Mouse (Mus musculus) cerebellum, adult 11-12 months (tissue): ENCODE results near the gene Efs.
A peak's percentile ranks its signal among the peaks of the same experiment; 100 is the strongest.
"Not testable (repeated sequence)": the region's sequence is repeated elsewhere in the genome, so short reads cannot be mapped to it uniquely, and the experiment has no call there.

Experiments used
- DNase-seq: peaks from one replicate; pipeline ENCODE4 v3.0.0; 2022

Efs gene

GRCm38 (mm10) chr14:54947008-54947407, 21.1 kb upstream of the Efs start:
- DNase-seq: not testable (repeated sequence)

DNA sequence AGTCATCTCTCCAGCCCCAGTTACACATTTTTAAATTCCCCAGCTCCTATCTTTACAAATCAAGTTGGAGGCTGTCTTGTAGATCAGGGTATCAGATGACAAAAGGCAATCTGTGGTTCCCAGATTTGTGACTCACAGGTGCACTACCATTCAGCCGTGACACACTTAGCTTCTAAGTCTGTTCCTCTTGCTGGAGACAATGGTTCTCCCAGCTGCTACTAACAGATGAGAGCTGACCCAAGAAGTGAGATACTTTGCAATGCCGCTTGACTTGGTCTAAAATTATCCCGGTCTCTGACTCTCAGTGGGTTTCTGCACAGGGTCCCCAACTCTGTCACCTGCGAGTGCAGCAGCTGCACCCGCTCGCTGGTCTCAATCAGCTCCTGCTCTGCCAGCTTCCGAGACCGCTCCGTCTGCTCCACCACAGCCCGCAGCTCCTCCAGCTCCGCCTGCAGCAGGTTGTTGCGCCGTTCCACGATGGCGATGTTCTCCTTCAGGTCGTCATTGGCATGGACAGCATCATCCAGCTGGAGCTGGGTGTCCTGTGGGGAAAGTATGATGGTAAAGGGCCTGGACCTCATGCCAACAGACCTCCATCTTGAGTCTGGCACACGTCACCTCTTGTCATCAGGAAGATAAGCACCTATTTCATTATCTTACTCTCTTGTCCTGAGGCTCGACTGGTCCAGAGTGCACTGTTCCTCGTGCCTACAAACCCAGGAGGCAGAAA, 20.2 kb upstream of the Efs start:
- no peak for DNase-seq

DNA sequence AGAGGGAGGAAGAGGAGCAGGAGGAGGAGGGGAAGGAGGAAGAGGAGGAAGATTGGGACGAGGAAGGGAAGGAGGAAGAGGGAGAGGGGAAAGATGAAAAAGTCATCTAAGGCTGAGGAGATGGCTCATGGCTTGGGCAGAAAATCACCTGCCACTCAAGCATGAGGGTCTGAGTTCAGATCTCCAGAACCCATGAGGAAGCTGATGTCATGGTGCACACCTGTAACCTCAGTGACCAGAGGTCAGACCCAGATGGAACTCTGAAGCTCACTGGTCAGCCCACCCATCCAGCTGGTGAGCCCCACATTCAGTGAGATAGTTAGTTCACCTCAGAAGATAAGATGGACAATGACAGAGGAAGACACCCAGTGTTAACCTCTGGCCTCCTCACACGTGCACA, 19.0 kb upstream of the Efs start:
- no peak for DNase-seq

GRCm38 (mm10) chr14:54943971-54944370, 18.0 kb upstream of the Efs start:
- DNase-seq: no peak

- DNase-seq: no peak
Measured at GRCm38 (mm10) chr14:54942479-54942878, 16.6 kb upstream of the Efs start.

DNA sequence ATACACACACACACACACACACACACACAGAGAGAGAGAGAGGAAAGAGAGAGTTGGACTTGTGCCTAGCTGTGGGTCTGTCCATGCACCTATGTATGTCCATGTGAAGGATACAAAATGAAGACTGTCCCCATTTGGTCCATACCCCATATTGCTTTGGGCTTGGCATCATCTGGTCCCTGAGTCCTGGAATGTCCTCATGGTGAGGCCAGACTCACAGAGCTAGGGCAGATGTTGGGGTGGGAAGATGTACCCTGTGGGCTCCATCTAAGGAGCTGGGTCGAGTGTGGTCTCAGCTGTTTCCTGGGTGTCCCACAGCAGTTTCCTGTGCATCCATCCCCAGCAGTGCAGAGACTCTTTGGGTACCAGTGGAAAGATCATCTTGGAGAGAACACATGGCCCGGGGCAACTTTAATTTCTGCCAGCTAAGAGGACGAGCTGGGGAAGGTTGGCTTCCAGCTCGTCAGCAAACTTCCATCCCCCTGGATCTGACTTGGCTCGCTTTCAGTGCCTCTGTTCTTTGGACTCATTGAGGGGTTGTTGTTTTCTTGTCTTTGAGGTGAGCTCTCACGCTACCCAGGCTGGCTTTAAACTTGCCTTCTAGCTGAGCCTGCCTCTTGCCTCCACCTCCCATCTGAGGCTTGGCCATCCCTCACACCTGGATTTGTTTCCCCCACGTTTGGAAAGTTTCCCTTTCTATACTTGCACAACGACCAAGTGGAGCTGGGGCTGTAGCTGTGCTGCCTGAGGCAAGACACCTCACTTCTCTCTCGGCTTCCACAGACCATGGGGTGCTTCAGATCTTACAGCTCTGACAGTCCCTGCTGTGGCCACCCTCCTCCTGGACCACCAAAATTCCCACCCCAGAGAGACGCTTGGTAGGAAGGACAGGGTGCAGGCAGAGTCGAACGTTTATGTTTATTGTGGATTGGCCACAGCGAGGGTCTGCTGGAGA, 15.4 kb upstream of the Efs start:
- no peak for DNase-seq

- DNase-seq: no peak
Measured at GRCm38 (mm10) chr14:54940176-54940530, 14.2 kb upstream of the Efs start.

- peak; percentile 45 for DNase-seq
Measured at GRCm38 (mm10) chr14:54939434-54940175, 13.7 kb upstream of the Efs start.

DNA sequence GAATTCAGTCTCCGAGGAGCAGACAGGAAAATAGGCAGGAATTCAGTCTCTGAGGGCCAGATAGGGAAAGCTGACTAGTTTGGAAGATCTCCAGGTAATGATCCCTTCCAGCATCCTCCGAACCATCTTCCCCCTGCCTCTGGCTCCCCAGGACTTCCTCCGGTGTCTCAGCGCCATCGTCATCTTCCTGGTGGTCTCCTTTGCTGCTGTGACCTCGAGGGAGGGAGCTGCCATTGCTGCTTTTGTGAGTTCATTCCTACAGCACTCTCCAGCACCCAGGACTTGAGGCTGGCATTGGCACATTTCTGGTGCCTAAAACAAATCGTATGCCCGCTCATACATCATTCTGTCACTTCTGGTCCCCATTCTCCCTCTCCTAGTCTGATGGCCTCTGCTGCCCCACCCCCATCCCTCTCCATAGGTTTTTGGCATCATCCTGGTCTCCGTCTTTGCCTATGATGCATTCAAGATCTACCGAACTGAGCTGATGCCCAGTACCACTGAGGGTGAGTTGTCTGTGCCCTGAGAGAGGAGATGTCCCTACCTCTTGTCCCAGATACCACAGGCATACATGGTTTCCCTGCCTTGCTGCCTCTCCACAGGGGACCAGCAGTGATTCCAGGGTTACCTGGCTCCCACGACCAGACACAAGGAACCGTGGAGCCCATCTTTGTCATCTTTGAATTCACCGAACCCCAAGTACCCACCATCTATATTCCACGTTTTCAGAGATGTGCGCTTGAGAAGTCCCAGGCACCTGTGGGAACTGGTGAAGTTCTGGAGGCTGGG, 12.7 kb upstream of the Efs start:
- DNase-seq: no peak

DNA sequence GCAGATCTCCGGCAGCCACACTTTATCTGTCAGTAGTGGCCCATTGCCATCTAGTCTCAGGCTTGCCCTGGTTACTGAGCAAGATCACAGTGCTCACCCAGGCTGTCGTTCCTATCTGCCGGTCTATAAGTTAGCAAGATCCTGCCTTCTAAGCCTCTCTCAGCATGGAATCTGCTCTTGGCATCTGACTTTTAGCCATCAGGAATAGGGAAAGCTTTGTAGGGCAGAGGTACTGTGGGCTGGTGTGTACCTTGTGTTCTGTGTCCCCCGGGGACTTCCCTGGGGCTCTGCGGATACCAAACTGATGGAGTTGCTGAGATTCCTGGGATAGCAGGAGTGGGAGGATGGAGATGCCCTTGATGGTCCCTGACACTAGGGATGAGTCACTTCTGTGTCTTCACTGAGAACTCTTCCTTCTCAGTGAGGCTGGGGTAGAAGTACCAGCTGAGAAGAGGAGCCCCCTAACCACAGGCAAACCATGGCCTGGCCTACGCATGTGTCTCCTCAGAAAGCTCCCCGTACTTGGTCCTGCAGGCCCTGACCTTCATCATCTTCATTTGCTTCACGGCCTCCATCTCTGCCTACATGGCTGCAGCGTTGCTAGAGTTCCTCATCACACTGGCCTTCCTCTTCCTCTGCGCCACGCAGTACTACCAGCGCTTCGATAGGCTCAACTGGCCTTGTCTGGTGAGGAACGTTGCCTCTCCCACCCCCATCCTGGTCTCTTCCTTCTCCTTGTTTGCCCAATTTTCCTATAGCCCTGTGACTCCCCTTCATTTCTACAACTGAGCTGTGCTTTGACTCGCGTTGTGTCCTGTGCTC, 11.6 kb upstream of the Efs start:
- DNase-seq: no peak

DNA sequence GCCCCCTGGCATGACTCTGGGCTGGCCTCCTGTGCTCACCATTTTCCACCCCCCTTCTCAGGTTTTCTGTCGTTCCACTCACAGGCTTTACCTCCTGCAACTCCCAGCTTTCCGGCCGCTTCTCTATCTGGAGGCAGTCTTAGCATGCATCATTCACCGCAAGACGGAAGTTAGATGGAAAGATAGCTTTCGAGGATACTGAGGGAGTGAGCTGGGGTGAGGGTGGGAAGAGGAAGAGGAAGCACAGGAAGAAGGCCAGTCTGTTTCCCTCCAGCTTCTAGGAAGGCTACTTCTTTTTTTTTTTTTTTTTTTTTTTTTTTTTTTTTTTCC, 10.9 kb upstream of the Efs start:
- no peak for DNase-seq

- peak; percentile 64 for DNase-seq
Measured at GRCm38 (mm10) chr14:54935904-54936830, 10.2 kb upstream of the Efs start, which contains the start of gene Cmtm5. Cmtm5 (plus strand) TSS chr14:54936261.

DNA sequence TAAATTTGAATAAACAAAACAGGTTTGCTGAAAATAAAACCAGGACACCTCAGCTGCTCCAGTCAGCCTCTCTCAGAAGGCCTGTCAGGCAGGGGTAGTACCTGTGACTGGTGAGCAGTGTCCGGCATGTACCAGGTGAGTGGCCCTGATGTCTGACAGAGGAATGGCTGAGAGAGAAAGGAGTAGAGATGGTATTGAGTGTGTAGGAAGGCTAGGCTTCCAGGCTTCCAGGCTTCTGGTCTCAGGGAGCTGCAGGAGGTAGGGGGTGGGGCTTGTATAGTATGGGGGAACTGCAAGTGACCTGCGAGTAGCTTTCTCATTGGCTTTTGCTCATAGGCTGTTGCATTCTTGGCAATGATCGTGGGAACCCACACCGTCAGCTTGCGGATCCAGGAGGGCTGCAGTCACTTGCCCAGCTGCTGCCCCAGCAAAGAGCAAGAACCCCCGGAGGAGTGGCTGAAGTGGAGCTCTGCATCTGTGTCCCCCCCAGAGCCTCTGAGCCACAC, 6.8 kb upstream of the Efs start, which contains the start of gene Il25:
TSS of gene Il25 (plus strand) at position 51 of the 506 bp plus-strand sequence.
- DNase-seq: no peak

- DNase-seq: no peak
Measured at GRCm38 (mm10) chr14:54930431-54930830, 4.5 kb upstream of the Efs start.

GRCm38 (mm10) chr14:54929801-54930200, 3.9 kb upstream of the Efs start:
- no peak for DNase-seq

- no peak for DNase-seq
Measured at GRCm38 (mm10) chr14:54927296-54927695, 1.4 kb upstream of the Efs start.

DNA sequence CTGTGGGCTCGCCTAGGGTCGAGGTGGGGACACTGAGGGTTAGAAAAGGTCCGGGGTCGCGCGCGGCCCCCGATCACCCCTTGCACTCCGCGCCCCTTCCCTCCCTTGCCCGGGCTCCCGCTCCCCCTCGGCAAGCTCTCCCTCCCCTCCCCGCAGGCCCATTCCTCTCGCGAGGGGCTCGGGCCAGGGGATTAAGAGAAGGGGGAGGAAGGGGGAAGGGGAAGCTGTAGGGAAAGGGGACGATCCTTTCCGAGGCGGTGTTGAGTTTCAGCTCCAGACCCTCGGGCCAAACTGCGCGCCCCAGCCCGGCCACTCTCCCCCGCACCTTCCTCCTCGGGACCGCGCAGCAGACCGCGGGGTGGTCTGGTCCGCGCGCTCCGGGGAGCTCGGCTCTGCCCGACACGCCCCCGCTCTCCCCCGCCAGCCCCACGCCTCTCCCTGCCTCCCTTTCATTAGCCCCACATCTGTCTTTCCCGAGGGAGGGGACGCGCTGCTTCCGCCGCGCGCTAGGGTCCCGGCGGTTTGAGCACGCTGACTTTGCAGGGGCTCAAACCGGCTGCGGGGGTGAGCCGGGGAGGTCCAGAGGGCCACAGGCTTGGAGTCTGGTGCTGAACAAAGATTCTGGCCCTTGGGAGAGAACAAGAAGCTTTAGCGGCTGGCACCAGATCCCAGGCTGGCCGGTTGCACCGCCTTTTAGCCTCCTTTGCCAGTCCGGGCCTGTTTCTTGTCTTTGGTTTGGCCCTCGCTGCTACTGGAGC, 654 bp upstream of the Efs start:
- DNase-seq: no peak

DNA sequence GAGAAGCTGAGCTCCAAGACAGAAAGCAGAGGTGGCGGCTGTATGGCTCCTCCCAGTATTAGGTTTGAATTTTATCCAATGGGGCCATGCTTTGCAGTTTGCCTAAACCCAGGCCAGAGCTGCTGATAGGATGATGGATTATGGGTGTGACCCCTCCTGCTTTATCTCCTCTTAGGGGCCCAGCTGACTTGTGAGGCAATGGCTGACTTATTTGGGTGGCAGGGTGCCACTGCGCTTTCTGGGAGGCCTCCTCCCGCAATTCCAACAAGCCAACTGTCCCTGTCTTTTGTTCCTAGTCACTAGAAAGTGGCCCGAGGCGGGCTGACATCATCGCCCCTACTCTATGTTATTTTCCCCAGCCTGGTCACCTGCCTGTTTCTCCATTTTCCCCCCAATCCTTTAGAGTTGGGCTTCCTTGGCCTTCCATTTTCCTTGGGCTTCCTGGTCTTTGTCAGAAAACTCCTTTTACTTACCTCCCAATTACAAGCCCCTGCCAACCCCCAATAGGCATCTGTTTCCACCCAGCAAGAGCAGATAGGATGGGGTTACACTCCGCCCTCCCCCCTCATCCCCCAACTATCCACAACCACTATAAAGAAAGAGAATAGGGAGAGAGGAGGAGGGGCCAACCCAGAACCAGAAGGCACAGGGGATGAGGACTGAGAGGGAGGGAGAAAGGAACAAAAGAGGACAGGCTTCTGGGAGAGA, 1.1 kb downstream of the Efs start:
- DNase-seq: no peak
